Mouse (Mus musculus): ENCODE measurements at regions not wholly inside any gene's neighbourhood (a gene's known extent, or its start where the extent isn't known, plus 50 kb on each side); places are given as distances from the start of the nearest gene placed in this dataset.
A peak's percentile ranks its signal among the peaks of the same experiment; 100 is the strongest.

GRCm38 (mm10) chr6:15501063-15501462, 219.4 kb upstream of the Mdfic start:
- intact Hi-C loops (cut with DNase I) = no loop called here
- no peak for DNase-seq
- H3K27ac ChIP-seq = no peak overlapping the region
- no peak for TF ChIP-seq CTCF (IDR thresholded peaks at IDR 0.05)
- no peak overlapping the region for H3K4me3 ChIP-seq

- no peak overlapping the region for H3K27ac ChIP-seq
- no peak for DNase-seq
- no peak for TF ChIP-seq CTCF (IDR thresholded peaks at IDR 0.05)
These were observed 211.1 kb upstream of the Mdfic start for GRCm38 (mm10) chr6:15509314-15509713.

GRCm38 (mm10) chr6:15537279-15537678, 183.2 kb upstream of the Mdfic start:
- intact Hi-C loops (cut with DNase I) = no loop called here
- TF ChIP-seq CTCF (IDR thresholded peaks at IDR 0.05) = no peak
- no peak for DNase-seq
- no peak overlapping the region for H3K4me3 ChIP-seq
- H3K27ac ChIP-seq = no peak overlapping the region

More at GRCm38 (mm10) chr6:15509314-15509713, 211.1 kb upstream of the Mdfic start:
- H3K4me3 ChIP-seq = no peak overlapping the region
- intact Hi-C loops (cut with DNase I) = no loop called here

DNA sequence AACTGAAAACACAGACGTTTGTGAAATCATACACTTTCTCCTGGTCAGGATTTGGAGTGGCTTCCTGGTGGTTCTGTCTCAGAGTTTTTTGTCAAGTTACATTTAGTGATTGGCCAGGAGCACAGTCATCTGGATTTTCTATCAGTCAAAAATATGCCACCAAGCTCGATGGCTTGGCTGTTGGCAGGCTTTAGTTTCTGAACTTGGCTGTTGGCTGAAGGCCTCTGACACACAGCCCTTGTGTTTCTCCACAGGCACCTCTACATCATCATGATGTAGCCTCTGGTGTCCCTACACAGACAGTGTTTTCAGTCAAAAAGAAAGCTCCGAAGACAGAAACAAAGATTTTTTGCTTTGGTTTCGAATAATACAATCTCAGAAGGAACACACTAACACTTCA, 178.5 kb upstream of the Mdfic start:
- intact Hi-C loops (cut with DNase I) = no loop called here
- no peak overlapping the region for H3K4me3 ChIP-seq
- no peak for TF ChIP-seq CTCF (IDR thresholded peaks at IDR 0.05)
- H3K27ac ChIP-seq = no peak overlapping the region
- DNase-seq = no peak

DNA sequence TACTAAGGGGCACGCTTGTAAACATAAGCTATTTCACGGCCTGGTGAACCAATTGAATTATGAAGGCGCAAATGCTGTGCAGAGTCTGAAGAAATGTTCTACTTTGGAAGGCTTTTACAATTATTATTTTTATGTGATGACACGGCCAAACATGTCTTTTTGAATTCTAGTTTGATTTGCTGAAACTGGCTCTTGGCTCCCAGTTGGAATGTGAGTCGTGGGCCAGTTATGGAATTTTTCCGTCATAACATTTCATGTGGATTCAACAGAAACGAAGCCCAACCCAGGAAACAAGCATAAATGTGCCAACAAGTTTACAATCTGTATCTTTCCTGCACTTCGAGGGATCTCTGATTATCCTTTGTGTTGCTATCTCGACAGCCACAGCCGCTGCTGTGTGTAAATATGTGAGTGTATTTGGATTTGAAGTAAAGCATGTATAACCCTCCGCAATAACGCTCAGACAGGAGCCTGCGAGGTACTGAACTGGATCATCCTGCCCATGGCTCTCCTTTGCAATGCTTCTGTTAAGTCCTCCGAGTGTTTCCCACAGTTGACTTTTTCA, 176.9 kb upstream of the Mdfic start:
- intact Hi-C loops (cut with DNase I) = no loop called here
- H3K27ac ChIP-seq = no peak overlapping the region
- no peak for DNase-seq
- no peak for TF ChIP-seq CTCF (IDR thresholded peaks at IDR 0.05)
- H3K4me3 ChIP-seq = peak overlapping the region; percentile 42

GRCm38 (mm10) chr6:15548833-15549232, 171.6 kb upstream of the Mdfic start:
- no peak overlapping the region for H3K4me3 ChIP-seq
- no peak overlapping the region for H3K27ac ChIP-seq
- no peak for TF ChIP-seq CTCF (IDR thresholded peaks at IDR 0.05)
- DNase-seq = no peak
- intact Hi-C loops (cut with DNase I) = no loop called here

GRCm38 (mm10) chr6:15592780-15593179, 127.7 kb upstream of the Mdfic start:
- TF ChIP-seq CTCF (IDR thresholded peaks at IDR 0.05) = no peak; the same call in 1 of the 2 replicates
- H3K27ac ChIP-seq = no peak overlapping the region
- DNase-seq = no peak
- intact Hi-C loops (cut with DNase I) = no loop called here
- no peak overlapping the region for H3K4me3 ChIP-seq

- intact Hi-C loops (cut with DNase I) = no loop called here
- Histone ChIP-seq H3K4me3 (no peak overlapping the region), H3K27ac (no peak overlapping the region)
- no peak for TF ChIP-seq CTCF (IDR thresholded peaks at IDR 0.05)
- no peak for DNase-seq
These were observed 123.1 kb upstream of the Mdfic start for GRCm38 (mm10) chr6:15597226-15597983.

DNA sequence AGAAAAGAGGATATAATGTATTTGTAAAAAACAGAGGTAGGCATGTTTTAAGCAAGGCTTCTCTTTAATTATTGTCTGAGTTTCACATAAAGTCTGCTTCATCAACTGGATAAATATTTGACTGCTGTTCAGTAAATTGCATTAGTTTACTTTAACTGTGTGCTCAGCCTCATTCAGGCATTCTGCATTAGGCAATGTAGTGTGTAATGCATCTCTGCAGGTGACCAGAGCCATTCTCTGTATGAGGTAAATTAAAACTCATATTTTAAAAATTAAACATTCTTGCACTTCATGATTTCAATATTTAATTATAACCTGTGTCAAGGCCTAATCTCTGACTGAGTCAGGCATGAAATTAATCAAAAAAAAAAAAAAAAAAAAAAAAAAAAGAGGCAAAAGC, 110.3 kb upstream of the Mdfic start:
- TF ChIP-seq CTCF (IDR thresholded peaks at IDR 0.05) = no peak
- DNase-seq = no peak
- intact Hi-C loops (cut with DNase I) = no loop called here
- H3K4me3 ChIP-seq = no peak overlapping the region
- H3K27ac ChIP-seq = no peak overlapping the region

DNA sequence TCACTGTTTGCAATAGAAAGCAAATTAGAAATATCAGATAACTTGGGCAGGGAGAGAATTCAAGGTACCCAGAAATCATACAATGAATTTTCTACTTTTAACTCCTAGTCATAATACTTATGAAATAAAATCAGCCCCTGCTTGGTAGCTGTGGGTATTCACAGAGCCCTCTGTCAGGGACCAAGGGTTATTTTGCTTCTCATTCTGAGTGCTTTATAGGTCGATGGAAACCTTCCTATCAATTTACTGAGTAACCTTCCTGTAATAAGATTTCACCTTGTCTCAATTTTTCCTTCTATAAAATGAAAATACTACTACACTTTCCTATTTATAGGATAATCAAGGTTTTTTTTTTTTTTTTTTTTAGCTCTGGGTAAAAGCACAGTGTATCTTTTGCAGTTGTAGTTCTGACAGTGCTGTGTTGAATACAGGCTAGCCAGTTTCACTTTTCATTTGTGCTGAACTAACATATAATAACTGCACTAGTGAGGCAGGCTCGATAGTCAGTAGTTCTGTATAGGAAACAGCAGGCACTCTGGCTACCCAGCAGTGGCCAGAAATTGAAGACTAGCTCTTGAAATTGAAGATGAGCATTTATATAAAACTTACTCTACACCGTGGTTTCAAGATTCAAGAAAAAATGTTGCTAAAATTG, 94.4 kb upstream of the Mdfic start:
- DNase-seq = no peak
- no peak for TF ChIP-seq CTCF (IDR thresholded peaks at IDR 0.05)
- Histone ChIP-seq H3K4me3 (peak overlapping the region; percentile 13), H3K27ac (no peak overlapping the region)
- intact Hi-C loops (cut with DNase I) = no loop called here

- no peak for DNase-seq
- no peak overlapping the region for H3K27ac ChIP-seq
- intact Hi-C loops (cut with DNase I) = no loop called here
- no peak for TF ChIP-seq CTCF (IDR thresholded peaks at IDR 0.05)
- no peak overlapping the region for H3K4me3 ChIP-seq
These were observed 81.9 kb upstream of the Mdfic start for GRCm38 (mm10) chr6:15638548-15638947.

DNA sequence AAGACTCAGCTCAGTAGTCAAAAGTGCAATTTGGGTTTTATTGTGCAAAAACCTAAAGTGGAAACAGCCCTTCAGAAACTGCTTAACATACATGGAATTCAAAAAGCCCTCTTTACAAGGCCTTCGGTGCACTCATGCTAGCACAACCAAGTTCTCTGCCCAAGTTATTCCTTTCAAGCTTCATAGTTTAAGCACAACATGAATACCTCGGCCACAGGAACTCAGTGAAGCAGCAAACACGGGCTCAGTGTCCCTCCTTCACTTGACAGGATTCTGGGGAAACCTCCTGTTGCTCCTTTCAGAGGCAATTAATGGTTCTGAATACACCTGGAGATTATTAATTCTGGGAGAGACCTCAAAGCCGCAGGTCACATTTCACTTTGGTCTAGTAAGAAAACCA, 81.1 kb upstream of the Mdfic start:
- intact Hi-C loops (cut with DNase I) = no loop called here
- DNase-seq = no peak
- no peak overlapping the region for H3K27ac ChIP-seq
- no peak overlapping the region for H3K4me3 ChIP-seq
- TF ChIP-seq CTCF (IDR thresholded peaks at IDR 0.05) = no peak

DNA sequence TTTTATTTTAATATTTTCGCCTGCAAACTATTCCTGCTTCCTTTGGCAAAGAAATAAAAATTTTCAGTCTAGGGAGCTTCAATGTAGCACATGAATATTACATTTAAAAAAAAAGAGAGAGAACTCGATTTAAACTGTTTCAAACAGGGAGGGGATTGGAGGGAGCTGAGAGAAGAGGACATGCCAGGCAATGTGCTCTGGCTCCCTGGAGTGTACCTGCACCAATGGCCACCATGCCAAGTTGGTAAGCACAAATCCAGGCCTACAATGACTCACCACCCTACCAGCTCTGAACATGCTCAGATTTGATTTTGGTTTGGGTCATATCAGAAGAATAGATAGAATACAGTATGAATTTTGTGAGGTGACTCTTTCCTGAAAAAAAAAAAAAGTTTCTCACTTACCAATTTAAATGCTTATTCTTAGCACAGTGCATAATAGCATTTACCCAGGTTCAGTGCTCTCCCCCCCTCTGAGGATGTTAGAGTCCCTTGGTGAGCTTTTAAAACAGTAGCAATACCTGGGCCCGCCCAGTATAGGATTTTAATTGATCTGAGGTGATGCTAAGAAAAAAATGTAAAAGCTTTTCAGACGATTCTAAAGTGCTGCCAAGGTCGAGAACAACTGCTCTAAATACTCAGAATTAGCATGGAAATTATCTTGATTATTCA, 80.5 kb upstream of the Mdfic start:
- DNase-seq = no peak
- no peak overlapping the region for H3K4me3 ChIP-seq
- no peak for TF ChIP-seq CTCF (IDR thresholded peaks at IDR 0.05)
- no peak overlapping the region for H3K27ac ChIP-seq
- intact Hi-C loops (cut with DNase I) = no loop called here
